Mouse (Mus musculus): ENCODE data around the gene Ptgfr. TPM values are rescaled to one million over a fixed set of nuclear protein-coding genes. Genes with fewer than 3 reads are reported as not detected.

Ptgfr gene
- polyA plus RNA-seq, 1 experiment from 2014 or later = 0.41 TPM

- WGBS (ENCODE audit: insufficient replicate concordance) = 45% methylated on average over 3 of the region's 3 CpGs
- H3K9me3 ChIP-seq (replicated peaks) = no peaks in the 10 kb centered on the region
Measured at GRCm38 (mm10) chr3:151835831-151836230, 1.6 kb downstream of the Ptgfr start.

DNA sequence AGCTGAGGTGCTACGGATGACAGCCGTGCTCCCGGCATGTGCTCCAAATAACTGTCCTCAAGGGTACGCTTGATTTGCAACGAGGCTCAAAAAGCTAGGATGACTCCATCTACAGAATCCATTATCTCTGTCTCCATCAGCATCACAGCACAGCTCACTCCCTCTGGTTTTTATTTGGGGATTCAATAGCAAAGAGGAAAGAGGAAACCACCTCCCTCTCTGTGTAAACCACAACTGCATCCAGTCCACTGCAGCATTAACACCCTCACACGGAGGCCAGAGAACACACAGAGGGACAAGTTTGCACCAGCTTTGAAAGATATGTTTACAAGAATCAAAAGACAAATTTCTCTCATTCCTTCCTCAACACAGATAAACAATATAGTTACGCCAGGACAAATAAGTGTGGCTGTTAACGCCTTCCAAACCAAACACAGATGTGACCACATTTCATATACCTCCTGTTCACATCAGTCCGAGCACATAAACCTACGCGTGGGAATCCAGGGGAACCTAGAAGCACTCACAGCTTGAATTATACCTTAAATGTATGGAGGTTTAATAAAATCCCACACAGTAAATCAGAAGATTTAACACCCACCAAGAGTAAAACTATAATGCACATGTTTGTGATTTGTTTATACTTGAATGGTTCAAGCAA is 9.3 kb downstream of the Ptgfr start:
- no peaks in the 10 kb centered on the region for H3K36me3 ChIP-seq
- ATAC-seq = no peak
- no peak overlapping the region for H3K9ac ChIP-seq
- H3K9me3 ChIP-seq (replicated peaks) = no peaks in the 10 kb centered on the region
- WGBS (ENCODE audit: insufficient replicate concordance) = 64% methylated on average over 11 of the region's 11 CpGs
- no peaks in the 10 kb centered on the region for H3K4me1 ChIP-seq
- no peak overlapping the region for H3K4me2 ChIP-seq
- H3K4me3 ChIP-seq = no peak overlapping the region
- H3K27me3 ChIP-seq (replicated peaks) = no peaks in the 10 kb centered on the region
- H3K27ac ChIP-seq = no peak overlapping the region

More at GRCm38 (mm10) chr3:151835831-151836230, 1.6 kb downstream of the Ptgfr start:
- Histone ChIP-seq H3K9ac (no peak overlapping the region), H3K36me3 (no peaks in the 10 kb centered on the region), H3K4me3 (no peak overlapping the region), H3K4me2 (no peak overlapping the region), H3K4me1 (no peaks in the 10 kb centered on the region), H3K27me3 (replicated peaks) (peaks cover 21% of the 10 kb centered on the region; the same call in 1 of the 2 replicates), H3K27ac (no peak overlapping the region)
- ATAC-seq = no peak

DNA sequence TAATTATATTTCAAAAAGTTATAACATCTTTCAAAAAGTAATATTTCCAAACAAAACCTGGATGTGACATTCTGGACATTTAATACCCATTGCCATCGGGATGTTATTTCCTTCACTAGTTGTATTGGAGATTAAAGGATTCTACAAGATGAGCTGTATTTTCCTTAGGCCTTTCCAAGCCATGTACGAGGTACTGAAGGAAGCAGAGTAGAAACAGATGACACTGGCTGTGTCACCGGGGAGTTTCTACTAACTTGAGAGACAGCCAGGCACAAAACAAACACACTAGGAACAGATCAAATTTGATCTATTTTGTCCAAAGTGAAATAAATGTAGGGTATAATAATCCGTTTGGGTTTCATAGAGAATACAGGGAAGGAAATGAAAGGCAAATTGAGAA is 17.6 kb downstream of the Ptgfr start:
- Histone ChIP-seq H3K36me3 (no peaks in the 10 kb centered on the region), H3K27ac (no peak overlapping the region), H3K4me1 (no peaks in the 10 kb centered on the region), H3K4me2 (no peak overlapping the region), H3K9ac (no peak overlapping the region), H3K4me3 (no peak overlapping the region), H3K9me3 (replicated peaks) (no peaks in the 10 kb centered on the region), H3K27me3 (replicated peaks) (no peaks in the 10 kb centered on the region)
- ATAC-seq = no peak
- 72% methylated on average over 4 of the region's 4 CpGs for WGBS (ENCODE audit: insufficient replicate concordance)

DNA sequence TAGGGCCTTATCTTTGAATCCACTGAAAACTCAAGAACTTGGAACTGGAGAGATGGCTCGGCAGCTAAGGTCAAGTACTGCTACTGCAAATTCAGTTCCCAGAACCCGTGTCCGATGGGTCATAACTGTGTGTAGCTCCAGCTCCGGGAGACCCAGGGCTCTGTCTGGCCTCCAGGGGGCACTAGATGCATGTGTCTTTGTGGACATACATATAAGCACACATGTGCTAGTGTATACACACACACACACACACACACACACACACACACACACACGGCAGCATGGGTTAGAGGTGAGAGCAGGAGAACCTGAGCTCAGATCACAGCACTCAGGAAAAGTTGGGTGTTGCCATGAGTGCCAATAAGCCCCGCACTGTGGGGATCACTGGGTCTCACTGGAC is 19.2 kb downstream of the Ptgfr start:
- Histone ChIP-seq H3K9me3 (replicated peaks) (no peaks in the 10 kb centered on the region), H3K27me3 (replicated peaks) (no peaks in the 10 kb centered on the region), H3K4me1 (no peaks in the 10 kb centered on the region), H3K4me3 (no peak overlapping the region), H3K27ac (no peak overlapping the region), H3K9ac (no peak overlapping the region), H3K4me2 (no peak overlapping the region), H3K36me3 (no peaks in the 10 kb centered on the region)
- 64% methylated on average over 6 of the region's 6 CpGs for whole genome bisulfite sequencing (ENCODE audit: insufficient replicate concordance)
- no peak for ATAC-seq

DNA sequence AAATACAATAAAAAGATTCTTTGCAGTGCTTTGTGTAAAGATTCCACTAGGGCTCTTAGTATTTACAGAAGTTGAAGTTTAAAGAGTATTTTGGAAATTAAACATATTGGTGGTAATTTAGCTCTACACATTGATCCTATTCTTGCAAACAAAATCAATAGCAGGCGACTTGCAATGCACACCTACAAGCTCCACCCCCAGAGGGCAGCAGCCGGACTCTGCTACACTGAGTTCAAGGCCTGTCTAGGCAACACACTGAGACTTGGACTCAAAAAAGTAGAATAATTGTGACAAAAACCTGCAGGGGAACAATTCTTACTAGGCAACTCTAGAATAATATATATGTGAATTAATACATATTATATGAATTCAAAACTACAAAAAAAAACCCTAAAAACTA is 28.8 kb downstream of the Ptgfr start:
- Histone ChIP-seq H3K9me3 (replicated peaks) (no peaks in the 10 kb centered on the region), H3K4me3 (no peak overlapping the region), H3K27me3 (replicated peaks) (no peaks in the 10 kb centered on the region), H3K9ac (no peak overlapping the region), H3K4me2 (no peak overlapping the region), H3K27ac (no peak overlapping the region), H3K36me3 (no peaks in the 10 kb centered on the region), H3K4me1 (no peaks in the 10 kb centered on the region)
- WGBS (ENCODE audit: insufficient replicate concordance) = 50% methylated on average over 2 of the region's 2 CpGs
- ATAC-seq = no peak

- WGBS (ENCODE audit: insufficient replicate concordance) = 64% methylated on average over 8 of the region's 8 CpGs
- no peak for ATAC-seq
- Histone ChIP-seq H3K9me3 (replicated peaks) (no peaks in the 10 kb centered on the region), H3K4me3 (no peak overlapping the region), H3K4me1 (no peaks in the 10 kb centered on the region), H3K27me3 (replicated peaks) (no peaks in the 10 kb centered on the region), H3K27ac (no peak overlapping the region), H3K9ac (no peak overlapping the region), H3K36me3 (no peaks in the 10 kb centered on the region), H3K4me2 (no peak overlapping the region)
Measured at GRCm38 (mm10) chr3:151788622-151789021, 48.8 kb downstream of the Ptgfr start.

- ATAC-seq = no peak
- Histone ChIP-seq H3K36me3 (no peaks in the 10 kb centered on the region), H3K4me3 (no peak overlapping the region), H3K27me3 (replicated peaks) (no peaks in the 10 kb centered on the region), H3K4me2 (no peak overlapping the region), H3K9me3 (replicated peaks) (no peaks in the 10 kb centered on the region), H3K27ac (no peak overlapping the region), H3K9ac (no peak overlapping the region), H3K4me1 (no peaks in the 10 kb centered on the region)
- 45% methylated on average over 4 of the region's 4 CpGs for WGBS (ENCODE audit: insufficient replicate concordance)
Measured at GRCm38 (mm10) chr3:151775089-151775488, 62.3 kb downstream of the Ptgfr start.

- ATAC-seq = no peak
- no peaks in the 10 kb centered on the region for H3K9me3 ChIP-seq (replicated peaks)
- H3K4me3 ChIP-seq = no peak overlapping the region
- H3K27ac ChIP-seq = no peak overlapping the region
- H3K4me1 ChIP-seq = no peaks in the 10 kb centered on the region
- H3K27me3 ChIP-seq (replicated peaks) = no peaks in the 10 kb centered on the region
- H3K36me3 ChIP-seq = no peaks in the 10 kb centered on the region
- WGBS (ENCODE audit: insufficient replicate concordance) = 47% methylated on average over 3 of the region's 3 CpGs
- H3K4me2 ChIP-seq = no peak overlapping the region
- H3K9ac ChIP-seq = no peak overlapping the region
Measured at GRCm38 (mm10) chr3:151771074-151771473, 66.4 kb downstream of the Ptgfr start.

DNA sequence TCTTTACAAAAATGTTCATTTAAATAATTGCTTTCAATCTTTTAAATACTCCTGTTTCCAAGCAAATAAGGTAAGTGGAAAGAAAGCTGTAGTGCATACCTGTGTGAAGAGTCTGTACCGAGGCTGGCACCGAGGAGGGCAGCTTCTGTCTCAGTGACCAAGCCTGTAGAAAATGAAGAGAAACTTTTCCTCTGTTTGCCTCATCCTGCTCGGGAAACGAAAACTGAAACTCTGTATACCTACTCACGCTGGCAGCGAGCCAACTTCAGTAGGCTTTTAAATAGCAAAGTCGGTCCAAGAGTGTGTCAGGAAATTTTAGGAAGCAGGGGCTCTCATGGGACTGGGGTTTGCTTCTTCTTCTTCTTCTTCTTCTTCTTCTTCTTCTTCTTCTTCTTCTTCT is 87.7 kb downstream of the Ptgfr start, which contains the start of gene Ifi44:
Ifi44 (minus strand) TSS at position 224 of the 400 bp plus-strand sequence.
- WGBS (ENCODE audit: insufficient replicate concordance) = 60% methylated on average over 7 of the region's 7 CpGs

DNA sequence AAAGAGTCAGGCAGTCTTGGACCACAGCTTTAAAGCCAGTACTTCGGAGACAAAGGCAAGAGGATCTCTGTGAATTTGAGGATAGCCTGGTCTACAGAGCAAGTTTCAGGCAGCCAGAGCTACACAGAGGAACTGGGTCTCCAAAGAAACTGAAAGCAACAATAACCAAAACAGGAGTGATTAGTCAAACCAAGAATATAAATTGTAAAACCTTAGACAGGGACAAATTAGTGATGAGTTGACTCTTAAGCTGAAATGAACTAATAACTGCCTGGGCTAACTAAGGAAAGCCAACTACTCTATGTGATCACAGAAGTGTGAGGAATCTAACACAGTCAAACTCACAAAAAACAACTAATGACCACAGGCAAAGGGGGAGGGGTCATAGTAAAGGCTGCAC is 88.9 kb downstream of the Ptgfr start:
- Histone ChIP-seq H3K4me3 (no peak overlapping the region), H3K27ac (no peak overlapping the region), H3K9me3 (replicated peaks) (no peaks in the 10 kb centered on the region), H3K4me2 (no peak overlapping the region), H3K36me3 (no peaks in the 10 kb centered on the region), H3K27me3 (replicated peaks) (no peaks in the 10 kb centered on the region), H3K4me1 (no peaks in the 10 kb centered on the region), H3K9ac (no peak overlapping the region)
- no peak for ATAC-seq
- WGBS (ENCODE audit: insufficient replicate concordance) = 63% methylated on average over 1 of the region's 1 CpGs

More for the DNA sequence above, 87.7 kb downstream of the Ptgfr start, which contains the start of gene Ifi44:
- Histone ChIP-seq H3K36me3 (no peaks in the 10 kb centered on the region), H3K9ac (no peak within 1 kb of the TSS), H3K27me3 (replicated peaks) (no peaks in the 10 kb centered on the region), H3K4me2 (no peak within 1 kb of the TSS), H3K4me1 (no peaks in the 10 kb centered on the region), H3K9me3 (replicated peaks) (no peaks in the 10 kb centered on the region), H3K4me3 (no peak within 1 kb of the TSS), H3K27ac (no peak within 1 kb of the TSS)
- no peak for ATAC-seq

Other genes starting within 250 kb of the Ptgfr start
- gene Ifi44, start 87.7 kb downstream of the Ptgfr start, polyA plus RNA-seq (2016; fragmentation: Nextera tagmentation; extraction: Ambion mirVana) = 0.25 TPM in 1 of 2 replicates, not detected in the other
- gene Ifi44l, start 74.7 kb downstream of the Ptgfr start, polyA plus RNA-seq (2016; fragmentation: Nextera tagmentation; extraction: Ambion mirVana) = not detected in 2 replicates